Mouse (Mus musculus): Measurements from ENCODE around the gene Rad51b.

DNA sequence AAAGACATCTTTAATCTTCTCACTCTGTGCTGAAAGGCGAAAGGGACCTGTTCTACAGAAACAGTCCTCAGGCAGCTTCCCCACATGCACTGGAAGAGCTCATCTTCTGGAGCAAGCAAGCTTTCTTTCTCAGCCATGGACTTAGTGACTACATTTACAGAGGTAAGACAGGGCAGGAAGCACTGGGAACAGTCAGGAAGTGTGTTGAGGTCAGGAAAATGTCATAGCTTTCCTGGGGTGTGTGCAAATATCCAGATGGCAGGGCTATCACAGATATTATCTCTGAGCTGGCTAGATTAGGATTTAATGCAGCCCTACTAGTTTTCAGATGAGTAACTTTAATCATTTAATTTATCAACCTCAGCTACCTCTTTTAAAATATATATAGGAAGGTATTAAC, 254.2 kb downstream of the Rad51b start:
- TF ChIP-seq POLR2AphosphoS5 (IDR thresholded peaks at IDR 0.05; ENCODE audit: insufficient replicate concordance, low read depth, low read length) (no peak), CTCF (IDR thresholded peaks at IDR 0.05; ENCODE audit: low read depth, low read length) (no peak), GATA1 (IDR thresholded peaks at IDR 0.05; ENCODE audit: borderline replicate concordance, low read length) (no peak), TAL1 (conservative IDR thresholded peaks at IDR 0.05; ENCODE audit: low read depth, low read length) (no peak)
